Mouse (Mus musculus) kidney, postnatal 0 days (tissue): ENCODE measurements around the gene Exog. TPM values are rescaled to one million over a fixed set of nuclear protein-coding genes. Genes with fewer than 3 reads are reported as not detected.

ENCODE experiments used
- ATAC-seq: fragments of 200-750 bp; cut with Nextera tagmentation; replicated peaks from 2 replicates; pipeline ENCODE4 v1.8.0; 2017; ENCODE audit warnings: low read depth, moderate number of reproducible peaks, moderate TSS enrichment, moderate library complexity; ENCODE audit not compliant: low FRiP score
- DNase-seq: peaks from one replicate; pipeline ENCODE4 v3.0.0-alpha.2; 2016; ENCODE audit warnings: low spot score
- H3K27ac ChIP-seq: fragments of 300-500 bp; sonication (generic); 2 replicates; pipeline ENCODE4 v1.5.1; 2014; ENCODE audit warnings: mild to moderate bottlenecking
- H3K27me3 ChIP-seq: fragments of 300-500 bp; sonication (generic); 2 replicates; pipeline ENCODE4 v1.6.1; 2014; ENCODE audit warnings: low read length, mixed read lengths; ENCODE audit not compliant: insufficient read depth
- H3K36me3 ChIP-seq: fragments of 300-500 bp; sonication (generic); 2 replicates; pipeline ENCODE4 v1.6.1; 2014; ENCODE audit warnings: low read length, mixed read lengths; ENCODE audit not compliant: insufficient read depth
- H3K4me1 ChIP-seq: fragments of 300-500 bp; sonication (generic); replicated peaks from 2 replicates; pipeline ENCODE4 v1.6.1; 2014; ENCODE audit warnings: antibody characterized with exemption, low read length, mixed read lengths; ENCODE audit not compliant: insufficient read depth
- H3K4me2 ChIP-seq: fragments of 300-500 bp; sonication (generic); 2 replicates; pipeline ENCODE4 v1.6.1; 2014; ENCODE audit warnings: mild to moderate bottlenecking, low read length, moderate library complexity, mixed read lengths
- H3K4me3 ChIP-seq: fragments of 300-500 bp; sonication (generic); replicated peaks from 2 replicates; pipeline ENCODE4 v1.5.1; 2014; ENCODE audit warnings: low read depth, low read length
- H3K9ac ChIP-seq: fragments of 300-500 bp; sonication (generic); 2 replicates; pipeline ENCODE4 v1.6.1; 2014; ENCODE audit warnings: low read depth, low read length
- H3K9me3 ChIP-seq: fragments of 300-500 bp; sonication (generic); replicated peaks from 2 replicates; pipeline ENCODE4 v1.6.1; 2016; ENCODE audit warnings: low read length, inconsistent platforms, mixed read lengths
- CTCF ChIP-seq: IDR thresholded peaks from 2 replicates; pipeline ENCODE4 v1.5.1; 2016; ENCODE audit warnings: antibody characterized with exemption, low read depth, mild to moderate bottlenecking, moderate library complexity
- WGBS: fragments of 180-500 bp; shearing (Covaris S2); extraction: QIAGEN DNeasy Blood & Tissue Kit; methylation state at CpG from one replicate; pipeline ENCODE4 v1.1.7; 2014; 5-methylcytosine and 5-hydroxymethylcytosine counted together
- polyA plus RNA-seq: library from polyadenylated mRNA; unstranded; fragments of >200 nt; fragmentation: Nextera tagmentation; extraction: Ambion mirVana; gene quantifications from 2 replicates; pipeline ENCODE4 v1.2.1, GENCODE M21; 2015

The Exog gene
- polyA plus RNA-seq, 1 experiment from 2014 or later = 11.2 TPM

- peak overlapping the region; percentile 4; the same call in 1 of the 2 replicates for H3K4me2 ChIP-seq
- H3K4me3 ChIP-seq = no peak overlapping the region
- H3K9ac ChIP-seq = peak overlapping the region; percentile 6; the same call in 1 of the 2 replicates
- peak; percentile 91 for DNase-seq
- peaks cover 28% of the 10 kb centered on the region; the same call in 1 of the 2 replicates for H3K4me1 ChIP-seq
- H3K27me3 ChIP-seq = no peaks in the 10 kb centered on the region
- TF ChIP-seq CTCF = no peak
- 19% methylated on average over 7 of the region's 7 CpGs for WGBS
- peak; percentile 78 for ATAC-seq
- peak overlapping the region; percentile 67 for H3K27ac ChIP-seq
- H3K9me3 ChIP-seq = no peaks in the 10 kb centered on the region
- H3K36me3 ChIP-seq = peaks cover 4% of the 10 kb centered on the region; the same call in 1 of the 2 replicates
These were observed 19.3 kb upstream of the Exog start for GRCm38 (mm10) chr9:119425217-119425975.

- Histone ChIP-seq H3K9me3 (no peaks in the 10 kb centered on the region), H3K27me3 (no peaks in the 10 kb centered on the region), H3K4me3 (no peak overlapping the region), H3K27ac (peak overlapping the region; percentile 67), H3K4me1 (peaks cover 28% of the 10 kb centered on the region; the same call in 1 of the 2 replicates), H3K36me3 (peaks cover 6% of the 10 kb centered on the region), H3K4me2 (no peak overlapping the region), H3K9ac (no peak overlapping the region)
- DNase-seq (no peak), ATAC-seq (no peak)
- WGBS = 85% methylated on average over 13 of the region's 13 CpGs
- no peak for TF ChIP-seq CTCF
These were observed 18.7 kb upstream of the Exog start for GRCm38 (mm10) chr9:119425976-119426415.

- no peak for TF ChIP-seq CTCF
- Histone ChIP-seq H3K9ac (no peak overlapping the region), H3K4me2 (no peak overlapping the region), H3K4me1 (peaks cover 28% of the 10 kb centered on the region; the same call in 1 of the 2 replicates), H3K36me3 (peaks cover 9% of the 10 kb centered on the region), H3K27ac (peak overlapping the region; percentile 67; the same call in 1 of the 2 replicates), H3K27me3 (no peaks in the 10 kb centered on the region), H3K9me3 (no peaks in the 10 kb centered on the region), H3K4me3 (no peak overlapping the region)
- DNase-seq = no peak
- 49% methylated on average over 7 of the region's 7 CpGs for WGBS
- no peak for ATAC-seq
These were observed 18.3 kb upstream of the Exog start for GRCm38 (mm10) chr9:119426483-119426882.

- WGBS = 50% methylated on average over 7 of the region's 7 CpGs
- no peak overlapping the region for H3K27ac ChIP-seq
- H3K27me3 ChIP-seq = no peaks in the 10 kb centered on the region
- no peak overlapping the region for H3K4me2 ChIP-seq
- peaks cover 32% of the 10 kb centered on the region for H3K36me3 ChIP-seq
- H3K9ac ChIP-seq = no peak overlapping the region
- ATAC-seq (peak; percentile 34), DNase-seq (peak; percentile 92)
- no peak overlapping the region for H3K4me3 ChIP-seq
- TF ChIP-seq CTCF = peak; percentile 92
- no peaks in the 10 kb centered on the region for H3K9me3 ChIP-seq
- peaks cover 17% of the 10 kb centered on the region; the same call in 1 of the 2 replicates for H3K4me1 ChIP-seq
These were observed 14.4 kb upstream of the Exog start for GRCm38 (mm10) chr9:119430311-119430710.

- no peak overlapping the region for H3K4me3 ChIP-seq
- no peak overlapping the region for H3K27ac ChIP-seq
- H3K9me3 ChIP-seq = no peaks in the 10 kb centered on the region
- H3K9ac ChIP-seq = no peak overlapping the region
- H3K36me3 ChIP-seq = peaks cover 37% of the 10 kb centered on the region
- DNase-seq (no peak), ATAC-seq (no peak)
- no peak overlapping the region for H3K4me2 ChIP-seq
- TF ChIP-seq CTCF = no peak
- no peaks in the 10 kb centered on the region for H3K4me1 ChIP-seq
- no peaks in the 10 kb centered on the region for H3K27me3 ChIP-seq
- 70% methylated on average over 2 of the region's 2 CpGs for WGBS
These were observed 8.9 kb upstream of the Exog start for GRCm38 (mm10) chr9:119435855-119436254.

- no peak for ATAC-seq
- no peaks in the 10 kb centered on the region for H3K27me3 ChIP-seq
- TF ChIP-seq CTCF = no peak
- no peak overlapping the region for H3K27ac ChIP-seq
- no peak for DNase-seq
- peaks cover 22% of the 10 kb centered on the region for H3K36me3 ChIP-seq
- no peaks in the 10 kb centered on the region for H3K4me1 ChIP-seq
- no peak overlapping the region for H3K4me2 ChIP-seq
- H3K9me3 ChIP-seq = no peaks in the 10 kb centered on the region
- no peak overlapping the region for H3K4me3 ChIP-seq
- H3K9ac ChIP-seq = no peak overlapping the region
- 92% methylated on average over 12 of the region's 12 CpGs for WGBS
These were observed 6.7 kb upstream of the Exog start for GRCm38 (mm10) chr9:119438065-119438464.
